Comparison of ENCODE assay signal across 8 mouse cellular contexts in genomic region chr12:110696975-110697400, GRCm38 (mm10). TPM values are rescaled to one million over a fixed set of nuclear protein-coding genes. Genes with fewer than 3 reads are reported as not detected.
DNase-seq lines count a peak whose midpoint lies in the region; ATAC-seq and TF ChIP-seq lines count a peak whose summit lies in the region.

No protein-coding gene starts in this region.

- peaks cover 14 to 20% of the 10 kb centered on the region in 2 experiments for H3K36me3 ChIP-seq in CH12.LX (replicated peaks in 1 of 2; ENCODE audit: control insufficient read depth in 1 of 2, insufficient read depth in 1 of 2, low read length in 1 of 2)
- peaks cover 26% of the 10 kb centered on the region for H3K36me3 ChIP-seq in forebrain, embryonic 14.5 days (ENCODE audit: control insufficient read depth, insufficient read depth, low read length)
- H3K36me3 ChIP-seq in liver, embryonic 14.5 days (replicated peaks; ENCODE audit: control insufficient read depth, insufficient read depth, low read depth), result peaks cover 24% of the 10 kb centered on the region

- peaks cover 17 to 52% of the 10 kb centered on the region in 2 experiments for H3K4me1 ChIP-seq in CH12.LX (ENCODE audit: control insufficient read depth in 1 of 2, insufficient read depth in 2 of 2)
- H3K4me1 ChIP-seq in forebrain, embryonic 14.5 days (ENCODE audit: control insufficient read depth, insufficient read depth, low read length), result peaks cover 11% of the 10 kb centered on the region
- H3K4me1 ChIP-seq in liver, embryonic 14.5 days (replicated peaks; ENCODE audit: control insufficient read depth in 2 of 2, insufficient read depth in 2 of 2, low read length in 1 of 2), result peaks cover 41 to 57% of the 10 kb centered on the region in 2 experiments

- no peak for DNase-seq in frontal cortex, postnatal 25 days (ENCODE audit: low spot score in 2 of 2)
- DNase-seq in CH12.LX (ENCODE audit: extremely low read depth), result no peak
- DNase-seq in forebrain, embryonic 14.5 days (ENCODE audit: low spot score), result no peak
- no peak for DNase-seq in liver, embryonic 14.5 days (ENCODE audit: low read depth in 3 of 3, low spot score in 3 of 3)
- DNase-seq in urinary bladder, postnatal 4 days (ENCODE audit: low spot score in 2 of 2), result no peak
- DNase-seq in ovary, postnatal 10 days (ENCODE audit: low spot score), result no peak
- DNase-seq in MN1 (ENCODE audit: low spot score), result no peak

- TF ChIP-seq RAD21 in CH12.LX (IDR thresholded peaks at IDR 0.05; ENCODE audit: low read depth, low read length), result no peak

- TF ChIP-seq POLR2A in CH12.LX (IDR thresholded peaks at IDR 0.05; ENCODE audit: low read depth, low read length), result no peak

- 46% methylated on average over 9 of the region's 9 CpGs for WGBS in forebrain, embryonic 14.5 days
- WGBS in liver, embryonic 14.5 days (ENCODE audit: insufficient replicate concordance), result 23% methylated on average over 9 of the region's 9 CpGs

- dilution Hi-C loops in CH12.LX (cut with MboI; ENCODE audit: extremely low pct_ligation_motif_present, extremely low pct_unique_long_range_greater_than_20kb, low sequenced_read_pairs), result no loop called here

- in situ Hi-C loops in CH12.LX (cut with MboI; ENCODE audit: low pct_ligation_motif_present, low pct_unique_long_range_greater_than_20kb, low sequenced_read_pairs), result no loop called here

- peak overlapping the region; percentile 63 for H3K4me2 ChIP-seq in CH12.LX (ENCODE audit: insufficient read depth, low read depth, poor library complexity, severe bottlenecking)
- peak overlapping the region; percentile 80 for H3K4me2 ChIP-seq in forebrain, embryonic 14.5 days (ENCODE audit: low read length)
- H3K4me2 ChIP-seq in liver, embryonic 14.5 days (ENCODE audit: low read depth), result peak overlapping the region; percentile 87

- peak overlapping the region; percentile 60 to 99 (median 61) for H3K4me3 ChIP-seq in CH12.LX (replicated peaks in 1 of 3; ENCODE audit: low read depth in 2 of 3, low read length in 2 of 3, poor library complexity in 1 of 3)
- H3K4me3 ChIP-seq in forebrain, embryonic 14.5 days (ENCODE audit: low read depth, low read length), result peak overlapping the region; percentile 97
- peak overlapping the region; percentile 82 to 96 for H3K4me3 ChIP-seq in liver, embryonic 14.5 days (ENCODE audit: insufficient read depth in 1 of 2, low read depth in 2 of 2, low read length in 2 of 2)

- H3K9ac ChIP-seq in CH12.LX (ENCODE audit: insufficient read depth, low read depth), result peak overlapping the region; percentile 87
- H3K9ac ChIP-seq in forebrain, embryonic 14.5 days (ENCODE audit: low read length), result peak overlapping the region; percentile 80
- peak overlapping the region; percentile 82 for H3K9ac ChIP-seq in liver, embryonic 14.5 days (replicated peaks)

- H3K27ac ChIP-seq in CH12.LX (ENCODE audit: insufficient read depth, low read depth), result peak overlapping the region; percentile 42; the same call in 1 of the 2 replicates
- peak overlapping the region; percentile 81; the same call in 1 of the 2 replicates for H3K27ac ChIP-seq in forebrain, embryonic 14.5 days (ENCODE audit: low read depth, low read length)
- H3K27ac ChIP-seq in liver, embryonic 14.5 days, result peak overlapping the region; percentile 95

- 0 out of 2 replicates have a peak, but pooled peaks have one; percentile 3 for ATAC-seq in frontal cortex, adult (ENCODE audit: low TSS enrichment)
- no peak; the same call in 1 of the 2 replicates for ATAC-seq in forebrain, embryonic 14.5 days
- no peak for ATAC-seq in liver, embryonic 14.5 days (ENCODE audit: insufficient read depth)

- TF ChIP-seq EP300 in CH12.LX (IDR thresholded peaks at IDR 0.05; ENCODE audit: low read length), result no peak
- TF ChIP-seq EP300 in liver, embryonic 14.5 days (IDR thresholded peaks at IDR 0.05; ENCODE audit: low read depth), result no peak

- peaks cover 29% of the 10 kb centered on the region for H3K79me2 ChIP-seq in CH12.LX (replicated peaks; ENCODE audit: control insufficient read depth, extremely low read depth, insufficient read depth, poor library complexity, severe bottlenecking)

- no peaks in the 10 kb centered on the region for H3K9me3 ChIP-seq in CH12.LX (replicated peaks; ENCODE audit: low read length)
- H3K9me3 ChIP-seq in forebrain, embryonic 14.5 days (replicated peaks; ENCODE audit: control insufficient read depth, low read length), result no peaks in the 10 kb centered on the region
- no peaks in the 10 kb centered on the region for H3K9me3 ChIP-seq in liver, embryonic 14.5 days (ENCODE audit: control insufficient read depth, low read length)

- TF ChIP-seq CTCF in CH12.LX (conservative IDR thresholded peaks at IDR 0.05 in 1 of 2, IDR thresholded peaks at IDR 0.05 in 1 of 2; ENCODE audit: low read depth in 2 of 2, low read length in 2 of 2), result no peak
- no peak for TF ChIP-seq CTCF in liver, embryonic 14.5 days (IDR thresholded peaks at IDR 0.05; ENCODE audit: low read depth)

- H3K27me3 ChIP-seq in CH12.LX (replicated peaks), result no peaks in the 10 kb centered on the region
- no peaks in the 10 kb centered on the region for H3K27me3 ChIP-seq in forebrain, embryonic 14.5 days (replicated peaks; ENCODE audit: control insufficient read depth, insufficient read depth, low read length)
- H3K27me3 ChIP-seq in liver, embryonic 14.5 days (ENCODE audit: control insufficient read depth, insufficient read depth, low read length), result no peaks in the 10 kb centered on the region

TF ChIP-seq in CH12.LX, 34 proteins besides CTCF, POLR2A, EP300 and RAD21:
- no peak for TF ChIP-seq ZKSCAN1 (IDR thresholded peaks at IDR 0.05; ENCODE audit: borderline replicate concordance, low read depth, low read length)
- no peak for TF ChIP-seq SMC3 (IDR thresholded peaks at IDR 0.05; ENCODE audit: low read depth, low read length)
- no peak for TF ChIP-seq CHD2 (IDR thresholded peaks at IDR 0.05; ENCODE audit: low read length)
- no peak for TF ChIP-seq JUN (IDR thresholded peaks at IDR 0.05; ENCODE audit: insufficient read depth, low read depth, low read length)
- TF ChIP-seq BHLHE40 (IDR thresholded peaks at IDR 0.05; ENCODE audit: low read depth, low read length), result peak; percentile 39; the same call in 1 of the 2 replicates
- TF ChIP-seq MAFK (IDR thresholded peaks at IDR 0.05; ENCODE audit: insufficient replicate concordance, low read length), result no peak
- 0 out of 2 replicates have a peak, but pooled peaks have one; percentile 59 for TF ChIP-seq MYC (IDR thresholded peaks at IDR 0.05; ENCODE audit: low read depth, low read length)
- no peak for TF ChIP-seq SIN3A (IDR thresholded peaks at IDR 0.05; ENCODE audit: low read length)
- TF ChIP-seq MAZ (IDR thresholded peaks at IDR 0.05; ENCODE audit: low read depth, low read length), result no peak
- TF ChIP-seq MAX (IDR thresholded peaks at IDR 0.05; ENCODE audit: low read length), result peak; percentile 54; the same call in 1 of the 2 replicates
- no peak for TF ChIP-seq PAX5 (IDR thresholded peaks at IDR 0.05; ENCODE audit: low read length)

RNA-seq across cellular contexts. Expression of gene Hsp90aa1, which starts 5.5 kb away (rescaled TPM):
- 730 and 1,066 TPM in 2 replicates for total RNA-seq in CH12.LX (2012; rRNA removed)
- total RNA-seq in CH12.LX (2014; rRNA removed), result 1,361 and 1,740 TPM in 2 replicates
- 2,091 and 2,158 TPM in 2 replicates for polyA plus RNA-seq in CH12.LX (2012; ENCODE audit: insufficient read length, low read depth)
- polyA plus RNA-seq in forebrain, embryonic 14.5 days (2014; fragmentation: Nextera tagmentation; extraction: Ambion mirVana), result 1,205 and 1,208 TPM in 2 replicates
- polyA plus RNA-seq in liver, embryonic 14.5 days (2012; rRNA removed), result 103 and 161 TPM in 2 replicates
- polyA plus RNA-seq in liver, embryonic 14.5 days (2014; fragmentation: Nextera tagmentation; extraction: Ambion mirVana), result 653 and 697 TPM in 2 replicates

RNA-seq across cellular contexts. Expression of gene 1700001K19Rik, which starts 14.6 kb away (rescaled TPM):
- 0.13 TPM in 1 of 2 replicates, not detected in the other for total RNA-seq in CH12.LX (2012; rRNA removed)
- not detected in 2 replicates for total RNA-seq in CH12.LX (2014; rRNA removed)
- polyA plus RNA-seq in CH12.LX (2012; ENCODE audit: insufficient read length, low read depth), result not detected in 2 replicates
- not detected in 2 replicates for polyA plus RNA-seq in forebrain, embryonic 14.5 days (2014; fragmentation: Nextera tagmentation; extraction: Ambion mirVana)
- polyA plus RNA-seq in liver, embryonic 14.5 days (2012; rRNA removed), result not detected in 2 replicates
- polyA plus RNA-seq in liver, embryonic 14.5 days (2014; fragmentation: Nextera tagmentation; extraction: Ambion mirVana), result not detected in 2 replicates

RNA-seq across cellular contexts. Expression of gene Wdr20, which starts 40.8 kb away (rescaled TPM):
- total RNA-seq in CH12.LX (2012; rRNA removed) (26.2 and 27.4 TPM in 2 replicates), CH12.LX (2014; rRNA removed) (20.5 and 22.8 TPM in 2 replicates)
- polyA plus RNA-seq in CH12.LX (2012; ENCODE audit: insufficient read length, low read depth), result 16.1 and 17.9 TPM in 2 replicates
- polyA plus RNA-seq in forebrain, embryonic 14.5 days (2014; fragmentation: Nextera tagmentation; extraction: Ambion mirVana), result 24.6 and 29.7 TPM in 2 replicates
- polyA plus RNA-seq in liver, embryonic 14.5 days (2012; rRNA removed), result 9.1 and 10.1 TPM in 2 replicates
- polyA plus RNA-seq in liver, embryonic 14.5 days (2014; fragmentation: Nextera tagmentation; extraction: Ambion mirVana), result 7.5 and 8.8 TPM in 2 replicates

Comparison
In these comparisons a context has a peak if more than half of its experiments do, and no peak if none do; other contexts are left out.
1. H3K27ac ChIP-seq: peak in every context shown above with its lines; median percentile 95 in liver, embryonic 14.5 days; 81 in forebrain, embryonic 14.5 days; 42 in CH12.LX.